ENCODE assay signal across 9 mouse cellular contexts in genomic region chr1:136017307-136017706, GRCm38 (mm10). TPM values are rescaled to one million over a fixed set of nuclear protein-coding genes. Genes with fewer than 3 reads are reported as not detected.
DNase-seq lines count a peak whose midpoint lies in the region; ATAC-seq and TF ChIP-seq lines count a peak whose summit lies in the region.
"Had no signal": no experiment of that assay in that cellular context is flagged by ENCODE, and none has a peak within 500 bp of the region (broad histone marks: within the 10 kb centered on the region; RNA-seq: fewer than 3 reads in every experiment).

No protein-coding gene starts in this region.

- no peaks in the 10 kb centered on the region for H3K27me3 ChIP-seq in heart, embryonic 12.5 days (replicated peaks)
- H3K27me3 ChIP-seq in embryonic facial prominence, embryonic 10.5 days (replicated peaks; ENCODE audit: low read depth, poor library complexity, severe bottlenecking): no peaks in the 10 kb centered on the region
- H3K27me3 ChIP-seq in hindbrain, postnatal 0 days (ENCODE audit: insufficient read depth, low read length): no peaks in the 10 kb centered on the region
- H3K27me3 ChIP-seq in midbrain, embryonic 15.5 days (replicated peaks): no peaks in the 10 kb centered on the region
- no peaks in the 10 kb centered on the region for H3K27me3 ChIP-seq in kidney, embryonic 14.5 days (ENCODE audit: control insufficient read depth, insufficient read depth, low read length)

- H3K9me3 ChIP-seq in heart, embryonic 12.5 days (replicated peaks): no peaks in the 10 kb centered on the region
- no peaks in the 10 kb centered on the region for H3K9me3 ChIP-seq in embryonic facial prominence, embryonic 10.5 days
- no peaks in the 10 kb centered on the region for H3K9me3 ChIP-seq in hindbrain, postnatal 0 days (ENCODE audit: low read length)
- H3K9me3 ChIP-seq in midbrain, embryonic 15.5 days: no peaks in the 10 kb centered on the region
- H3K9me3 ChIP-seq in kidney, embryonic 14.5 days (ENCODE audit: control insufficient read depth, low read length): no peaks in the 10 kb centered on the region

- H3K4me1 ChIP-seq in heart, embryonic 12.5 days (replicated peaks): peaks cover 28% of the 10 kb centered on the region
- H3K4me1 ChIP-seq in embryonic facial prominence, embryonic 10.5 days: peaks cover 20% of the 10 kb centered on the region
- no peaks in the 10 kb centered on the region; the same call in 1 of the 2 replicates for H3K4me1 ChIP-seq in hindbrain, postnatal 0 days (ENCODE audit: insufficient read depth, low read length)
- peaks cover 20% of the 10 kb centered on the region for H3K4me1 ChIP-seq in midbrain, embryonic 15.5 days
- H3K4me1 ChIP-seq in kidney, embryonic 14.5 days (ENCODE audit: control insufficient read depth, insufficient read depth, low read length): no peaks in the 10 kb centered on the region

- WGBS in heart, embryonic 12.5 days: 80% methylated on average over 2 of the region's 2 CpGs
- 64% methylated on average over 2 of the region's 2 CpGs for WGBS in embryonic facial prominence, embryonic 10.5 days
- WGBS in hindbrain, postnatal 0 days: 88% methylated on average over 2 of the region's 2 CpGs
- WGBS in midbrain, embryonic 15.5 days: 73% methylated on average over 2 of the region's 2 CpGs
- WGBS in kidney, embryonic 14.5 days: 92% methylated on average over 2 of the region's 2 CpGs

- H3K9ac ChIP-seq in heart, embryonic 12.5 days: 0 out of 2 replicates have a peak overlapping the region, but pooled peaks have one; percentile 41
- no peak overlapping the region for H3K9ac ChIP-seq in hindbrain, postnatal 0 days (replicated peaks; ENCODE audit: low read length)
- no peak overlapping the region for H3K9ac ChIP-seq in midbrain, embryonic 15.5 days
- no peak overlapping the region for H3K9ac ChIP-seq in kidney, embryonic 14.5 days (ENCODE audit: low read depth, low read length)

- no peak overlapping the region for H3K27ac ChIP-seq in heart, embryonic 12.5 days (ENCODE audit: poor library complexity, severe bottlenecking)
- H3K27ac ChIP-seq in embryonic facial prominence, embryonic 10.5 days (replicated peaks): peak overlapping the region; percentile 98
- no peak overlapping the region for H3K27ac ChIP-seq in hindbrain, postnatal 0 days
- peak overlapping the region; percentile 65 for H3K27ac ChIP-seq in midbrain, embryonic 15.5 days
- no peak overlapping the region for H3K27ac ChIP-seq in kidney, embryonic 14.5 days (ENCODE audit: low read depth, low read length)

- peak overlapping the region; percentile 81; the same call in 1 of the 2 replicates for H3K4me3 ChIP-seq in heart, embryonic 12.5 days
- H3K4me3 ChIP-seq in embryonic facial prominence, embryonic 10.5 days: peak overlapping the region; percentile 94
- peak overlapping the region; percentile 63 for H3K4me3 ChIP-seq in hindbrain, postnatal 0 days (ENCODE audit: low read length)
- H3K4me3 ChIP-seq in midbrain, embryonic 15.5 days: no peak overlapping the region
- H3K4me3 ChIP-seq in kidney, embryonic 14.5 days (ENCODE audit: low read length): no peak overlapping the region; the same call in 1 of the 2 replicates

- H3K36me3 ChIP-seq in heart, embryonic 12.5 days: peaks cover 20% of the 10 kb centered on the region
- peaks cover 29% of the 10 kb centered on the region for H3K36me3 ChIP-seq in embryonic facial prominence, embryonic 10.5 days (replicated peaks)
- peaks cover 10% of the 10 kb centered on the region; the same call in 1 of the 2 replicates for H3K36me3 ChIP-seq in hindbrain, postnatal 0 days (ENCODE audit: insufficient read depth, low read length)
- H3K36me3 ChIP-seq in midbrain, embryonic 15.5 days (replicated peaks): peaks cover 5% of the 10 kb centered on the region; the same call in 1 of the 2 replicates
- H3K36me3 ChIP-seq in kidney, embryonic 14.5 days (ENCODE audit: control insufficient read depth, insufficient read depth, low read length): peaks cover 22% of the 10 kb centered on the region; the same call in 1 of the 2 replicates

- ATAC-seq in heart, embryonic 12.5 days (ENCODE audit: insufficient number of reproducible peaks, low FRiP score): no peak
- peak; percentile 16; the same call in 1 of the 2 replicates for ATAC-seq in hindbrain, postnatal 0 days
- peak; percentile 48 for ATAC-seq in midbrain, embryonic 15.5 days (replicated peaks)
- no peak for ATAC-seq in kidney, embryonic 14.5 days (ENCODE audit: low FRiP score, low TSS enrichment)

- DNase-seq in heart, postnatal 4 days: no peak
- DNase-seq in embryonic facial prominence, embryonic 10.5 days (ENCODE audit: low spot score): peak; percentile 48
- no peak for DNase-seq in hindbrain, postnatal 0 days (ENCODE audit: low spot score)
- DNase-seq in adipocyte (ENCODE audit: low spot score): no peak
- no peak for DNase-seq in gastrocnemius, postnatal 36 days

- peak overlapping the region; percentile 98 for H3K4me2 ChIP-seq in heart, embryonic 12.5 days
- H3K4me2 ChIP-seq in hindbrain, postnatal 0 days (ENCODE audit: low read depth, low read length): peak overlapping the region; percentile 88
- H3K4me2 ChIP-seq in midbrain, embryonic 15.5 days: peak overlapping the region; percentile 24; the same call in 1 of the 2 replicates
- no peak overlapping the region; the same call in 1 of the 2 replicates for H3K4me2 ChIP-seq in kidney, embryonic 14.5 days (replicated peaks; ENCODE audit: low read depth, low read length)

- TF ChIP-seq CTCF in hindbrain, postnatal 0 days (IDR thresholded peaks at IDR 0.05; ENCODE audit: low read depth): no peak

- intact Hi-C loops in gastrocnemius, postnatal 36 days (cut with DNase I): no loop called here

RNA-seq across cellular contexts. Expression of gene Tmem9, which starts 9.4 kb away (rescaled TPM):
- polyA plus RNA-seq in heart, embryonic 12.5 days (2016; fragmentation: Nextera tagmentation; extraction: Ambion mirVana): 126 and 131 TPM in 2 replicates
- total RNA-seq in heart, postnatal 4 days (2021): 10 to 100 TPM; 30.0 to 33.5 TPM
- 139 and 142 TPM in 2 replicates for polyA plus RNA-seq in embryonic facial prominence, embryonic 10.5 days (2016; fragmentation: Nextera tagmentation; extraction: Ambion mirVana)
- 152 and 166 TPM in 2 replicates for total RNA-seq in hindbrain, postnatal 0 days (2014; rRNA removed)
- 195 and 196 TPM in 2 replicates for polyA plus RNA-seq in hindbrain, postnatal 0 days (2015; fragmentation: Nextera tagmentation; extraction: Ambion mirVana)
- 150 and 154 TPM in 2 replicates for polyA plus RNA-seq in midbrain, embryonic 15.5 days (2015; fragmentation: Nextera tagmentation; extraction: Ambion mirVana)
- total RNA-seq in gastrocnemius, postnatal 36 days (2021): 1 to 10 TPM; 5.4 to 7.8 TPM
- 123 and 230 TPM in 2 replicates for polyA plus RNA-seq in kidney, embryonic 14.5 days (2014; fragmentation: Nextera tagmentation; extraction: Ambion mirVana)

RNA-seq across cellular contexts. Expression of gene Igfn1, which starts 11.2 kb away (rescaled TPM):
- polyA plus RNA-seq in heart, embryonic 12.5 days (2016; fragmentation: Nextera tagmentation; extraction: Ambion mirVana): 0.06 TPM in 1 of 2 replicates, not detected in the other
- under 1 TPM in 1 of 2 experiments, not detected in 1; 0.14 TPM for total RNA-seq in heart, postnatal 4 days (2021)
- 0.04 TPM in 1 of 2 replicates, not detected in the other for polyA plus RNA-seq in embryonic facial prominence, embryonic 10.5 days (2016; fragmentation: Nextera tagmentation; extraction: Ambion mirVana)
- 0.11 TPM in 1 of 2 replicates, not detected in the other for total RNA-seq in hindbrain, postnatal 0 days (2014; rRNA removed)
- 0.04 and 0.05 TPM in 2 replicates for polyA plus RNA-seq in hindbrain, postnatal 0 days (2015; fragmentation: Nextera tagmentation; extraction: Ambion mirVana)
- polyA plus RNA-seq in midbrain, embryonic 15.5 days (2015; fragmentation: Nextera tagmentation; extraction: Ambion mirVana): not detected in 2 replicates
- 10 to 100 TPM; 21.5 to 36.2 TPM for total RNA-seq in gastrocnemius, postnatal 36 days (2021)
- not detected in 2 replicates for polyA plus RNA-seq in kidney, embryonic 14.5 days (2014; fragmentation: Nextera tagmentation; extraction: Ambion mirVana)

RNA-seq across cellular contexts. Expression of gene Ascl5, which starts 33.3 kb away (rescaled TPM):
- not detected in 2 replicates for polyA plus RNA-seq in heart, embryonic 12.5 days (2016; fragmentation: Nextera tagmentation; extraction: Ambion mirVana)
- not detected for total RNA-seq in heart, postnatal 4 days (2021)
- polyA plus RNA-seq in embryonic facial prominence, embryonic 10.5 days (2016; fragmentation: Nextera tagmentation; extraction: Ambion mirVana): 0.47 TPM in 1 of 2 replicates, not detected in the other
- not detected in 2 replicates for total RNA-seq in hindbrain, postnatal 0 days (2014; rRNA removed)
- polyA plus RNA-seq in hindbrain, postnatal 0 days (2015; fragmentation: Nextera tagmentation; extraction: Ambion mirVana): 0.38 and 0.47 TPM in 2 replicates
- polyA plus RNA-seq in midbrain, embryonic 15.5 days (2015; fragmentation: Nextera tagmentation; extraction: Ambion mirVana): not detected in 2 replicates
- total RNA-seq in gastrocnemius, postnatal 36 days (2021): not detected
- not detected in 2 replicates for polyA plus RNA-seq in kidney, embryonic 14.5 days (2014; fragmentation: Nextera tagmentation; extraction: Ambion mirVana)
- total RNA-seq: layer of hippocampus, postnatal 36 days had no signal

RNA-seq across cellular contexts. Expression of gene Cacna1s, which starts 35.2 kb away (rescaled TPM):
- 0.57 and 0.78 TPM in 2 replicates for polyA plus RNA-seq in heart, embryonic 12.5 days (2016; fragmentation: Nextera tagmentation; extraction: Ambion mirVana)
- total RNA-seq in heart, postnatal 4 days (2021): 1 to 10 TPM; 1.2 to 1.8 TPM
- 0.06 and 0.16 TPM in 2 replicates for polyA plus RNA-seq in embryonic facial prominence, embryonic 10.5 days (2016; fragmentation: Nextera tagmentation; extraction: Ambion mirVana)
- total RNA-seq in hindbrain, postnatal 0 days (2014; rRNA removed): 1.9 and 4.1 TPM in 2 replicates
- polyA plus RNA-seq in hindbrain, postnatal 0 days (2015; fragmentation: Nextera tagmentation; extraction: Ambion mirVana): 0.53 and 0.69 TPM in 2 replicates
- polyA plus RNA-seq in midbrain, embryonic 15.5 days (2015; fragmentation: Nextera tagmentation; extraction: Ambion mirVana): 0.12 and 0.17 TPM in 2 replicates
- 100 to 1,000 TPM; 697 to 835 TPM for total RNA-seq in gastrocnemius, postnatal 36 days (2021)
- polyA plus RNA-seq in kidney, embryonic 14.5 days (2014; fragmentation: Nextera tagmentation; extraction: Ambion mirVana): not detected in 2 replicates

Comparison
In these comparisons a context has a peak if more than half of its experiments do, and no peak if none do; other contexts are left out.
1. ATAC-seq: peak in hindbrain, postnatal 0 days (single experiment) and midbrain, embryonic 15.5 days (single experiment); none in heart, embryonic 12.5 days (single experiment) and kidney, embryonic 14.5 days (single experiment).
2. H3K27ac ChIP-seq: peak in embryonic facial prominence, embryonic 10.5 days (single experiment) and midbrain, embryonic 15.5 days (single experiment); none in heart, embryonic 12.5 days (single experiment), hindbrain, postnatal 0 days (single experiment) and kidney, embryonic 14.5 days (single experiment).
3. H3K4me3 ChIP-seq: peak in heart, embryonic 12.5 days (single experiment), embryonic facial prominence, embryonic 10.5 days (single experiment) and hindbrain, postnatal 0 days (single experiment); none in midbrain, embryonic 15.5 days (single experiment) and kidney, embryonic 14.5 days (single experiment).